Mouse (Mus musculus) C2C12 (cell line): ENCODE results near the gene Mthfd1l.

Source experiments
- CEBPB ChIP-seq: IDR thresholded peaks from one replicate; pipeline ENCODE4 v1.6.1; 2011; ENCODE audit warnings: low read depth, mild to moderate bottlenecking, control low read depth, moderate library complexity
- CTCF ChIP-seq: IDR thresholded peaks from one replicate; pipeline ENCODE4 v1.5.1; 2011; ENCODE audit not compliant: control insufficient read depth, insufficient read depth, insufficient read length
- MAX ChIP-seq: IDR thresholded peaks from one replicate; pipeline ENCODE4 v1.6.1; 2011; ENCODE audit warnings: mild to moderate bottlenecking, control low read depth
- USF1 ChIP-seq: IDR thresholded peaks from one replicate; pipeline ENCODE4 v1.6.1; 2011; ENCODE audit warnings: low read depth, mild to moderate bottlenecking, control low read depth, moderate library complexity

- TF ChIP-seq CTCF (no peak), MAX (no peak), USF1 (no peak), CEBPB (no peak)
These were observed 84.5 kb downstream of the Mthfd1l start for GRCm38 (mm10) chr10:4057397-4057796.
